Mouse (Mus musculus): Measurements from ENCODE around the gene Top2a.

Top2a gene

GRCm38 (mm10) chr11:98949242-98949957, 74.6 kb downstream of the Top2a start:
- DNase-seq (ENCODE audit: low spot score) = no peak

- DNase-seq (ENCODE audit: low spot score) = no peak
These were observed 75.9 kb downstream of the Top2a start for GRCm38 (mm10) chr11:98947969-98948569.

GRCm38 (mm10) chr11:98945605-98945977, 78.4 kb downstream of the Top2a start:
- DNase-seq (ENCODE audit: low spot score) = peak; percentile 72

GRCm38 (mm10) chr11:98944897-98945604, 78.9 kb downstream of the Top2a start:
- no peak for DNase-seq (ENCODE audit: low spot score)

GRCm38 (mm10) chr11:98943741-98944461, 80.1 kb downstream of the Top2a start:
- no peak for DNase-seq (ENCODE audit: low spot score)
